Mouse (Mus musculus) stomach, postnatal 0 days (tissue): Measurements from ENCODE around the gene Mvb12b.

Experiments used
- CTCF ChIP-seq: IDR thresholded peaks from 2 replicates; pipeline ENCODE4 v1.5.1; 2016; ENCODE audit warnings: antibody characterized with exemption, low read depth, mild to moderate bottlenecking, moderate library complexity
- EP300 ChIP-seq: optimal IDR thresholded peaks from 2 replicates; pipeline ENCODE3; 2016; ENCODE audit warnings: antibody characterized with exemption

DNA sequence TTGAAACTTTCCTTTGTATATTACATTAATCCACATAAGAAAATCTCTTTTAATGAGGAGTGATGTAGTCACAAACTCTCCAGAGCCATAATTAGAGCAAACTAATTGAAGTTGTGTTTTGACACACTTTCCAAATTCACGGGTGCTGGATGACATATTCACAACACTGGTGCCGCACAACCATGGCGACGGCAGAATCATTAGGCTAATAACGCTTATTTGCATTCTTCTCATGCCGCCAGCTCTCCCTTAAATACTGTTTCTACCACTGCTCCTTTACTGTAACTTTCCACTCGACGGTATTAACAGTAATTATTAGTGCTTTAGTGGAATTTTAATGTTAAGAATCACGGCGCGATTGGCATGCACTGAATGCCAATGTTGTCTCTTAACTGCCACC lies 74.8 kb downstream of the Mvb12b start:
- TF ChIP-seq CTCF = no peak
- TF ChIP-seq EP300 = no peak
